Mouse (Mus musculus) C2C12 (cell line): Measurements from ENCODE around the gene Cd96. TPM values are rescaled to one million over a fixed set of nuclear protein-coding genes. Genes with fewer than 3 reads are reported as not detected.
"Not testable (repeated sequence)": the region's sequence is repeated elsewhere in the genome, so short reads cannot be mapped to it uniquely, and the experiment has no call there.

ENCODE experiments used
- H3K27me3 ChIP-seq: one replicate; pipeline ENCODE4 v1.6.1; 2011; ENCODE audit not compliant: control insufficient read depth, insufficient read depth, insufficient read length
- H3K36me3 ChIP-seq: one replicate; pipeline ENCODE4 v1.6.1; 2011; ENCODE audit not compliant: control insufficient read depth, insufficient read depth
- H3K4me3 ChIP-seq: one replicate; pipeline ENCODE4 v1.5.1; 2011; ENCODE audit warnings: mild to moderate bottlenecking, control low read depth; ENCODE audit not compliant: poor library complexity, insufficient read depth, severe bottlenecking
- H3K79me2 ChIP-seq: one replicate; pipeline ENCODE4 v1.6.1; 2011; ENCODE audit not compliant: control insufficient read depth, insufficient read depth
- H3K79me3 ChIP-seq: one replicate; pipeline ENCODE4 v1.6.1; 2011; ENCODE audit warnings: low read depth, control low read depth
- H3ac ChIP-seq: one replicate; pipeline ENCODE3; 2011; ENCODE audit warnings: low read depth; ENCODE audit not compliant: control insufficient read depth, insufficient read length
- CEBPB ChIP-seq: IDR thresholded peaks from one replicate; pipeline ENCODE4 v1.6.1; 2011; ENCODE audit warnings: low read depth, mild to moderate bottlenecking, control low read depth, moderate library complexity
- CTCF ChIP-seq: IDR thresholded peaks from one replicate; pipeline ENCODE4 v1.5.1; 2011; ENCODE audit not compliant: control insufficient read depth, insufficient read depth, insufficient read length
- FOSL1 ChIP-seq: IDR thresholded peaks from one replicate; pipeline ENCODE4 v1.8.0; 2011; ENCODE audit warnings: mild to moderate bottlenecking, low read length; ENCODE audit not compliant: poor library complexity, insufficient read depth, severe bottlenecking
- MAX ChIP-seq: IDR thresholded peaks from one replicate; pipeline ENCODE4 v1.6.1; 2011; ENCODE audit warnings: mild to moderate bottlenecking, control low read depth
- MYOD1 ChIP-seq: IDR thresholded peaks from one replicate; pipeline ENCODE4 v1.6.1; 2011; ENCODE audit warnings: low read depth; ENCODE audit not compliant: control insufficient read depth, insufficient read length
- MYOG ChIP-seq: IDR thresholded peaks from one replicate; pipeline ENCODE4 v1.6.1; 2011; ENCODE audit not compliant: control insufficient read depth, insufficient read length; ENCODE audit errors: extremely low read depth
- USF1 ChIP-seq: IDR thresholded peaks from one replicate; pipeline ENCODE4 v1.6.1; 2011; ENCODE audit warnings: low read depth, mild to moderate bottlenecking, control low read depth, moderate library complexity
- long read RNA-seq, 2 experiments: library from polyadenylated mRNA; unstranded; transcript quantifications; one replicate each; pipeline ENCODE4 v2.0.0; 2019 to 2020
- polyA plus RNA-seq: library from polyadenylated mRNA; unstranded; fragments of >200 nt; fragmentation: generic; extraction: Trizol; gene quantifications from one replicate; pipeline ENCODE4 v1.2.1, GENCODE M21; 2012; ENCODE audit warnings: missing spikeins

The Cd96 gene
- polyA plus RNA-seq = not detected
- long read RNA-seq, experiment 1 = 0 reads
- long read RNA-seq, experiment 2 = 0 reads

GRCm38 (mm10) chr16:46120020-46120419 lies at the start of gene Cd96:
Cd96 (minus strand) TSS chr16:46120251.
- Histone ChIP-seq H3K36me3 (no peaks in the 10 kb centered on the region), H3K27me3 (no peaks in the 10 kb centered on the region), H3K4me3 (no peak within 1 kb of the TSS), H3K79me3 (no peaks in the 10 kb centered on the region), H3K79me2 (no peaks in the 10 kb centered on the region), H3ac (no peak within 1 kb of the TSS)
- TF ChIP-seq CTCF (no peak), MAX (no peak), MYOG (no peak), CEBPB (no peak), MYOD1 (no peak), USF1 (no peak), FOSL1 (no peak)

- H3K4me3 ChIP-seq = no peak overlapping the region
- no peak overlapping the region for H3ac ChIP-seq
- no peaks in the 10 kb centered on the region for H3K79me2 ChIP-seq
- no peaks in the 10 kb centered on the region for H3K27me3 ChIP-seq
- no peaks in the 10 kb centered on the region for H3K79me3 ChIP-seq
- no peaks in the 10 kb centered on the region for H3K36me3 ChIP-seq
- TF ChIP-seq CTCF (no peak), FOSL1 (no peak), MYOD1 (no peak), USF1 (no peak), CEBPB (no peak), MAX (no peak), MYOG (no peak)
Measured at GRCm38 (mm10) chr16:46166971-46167370, 46.9 kb upstream of the Cd96 start.

DNA sequence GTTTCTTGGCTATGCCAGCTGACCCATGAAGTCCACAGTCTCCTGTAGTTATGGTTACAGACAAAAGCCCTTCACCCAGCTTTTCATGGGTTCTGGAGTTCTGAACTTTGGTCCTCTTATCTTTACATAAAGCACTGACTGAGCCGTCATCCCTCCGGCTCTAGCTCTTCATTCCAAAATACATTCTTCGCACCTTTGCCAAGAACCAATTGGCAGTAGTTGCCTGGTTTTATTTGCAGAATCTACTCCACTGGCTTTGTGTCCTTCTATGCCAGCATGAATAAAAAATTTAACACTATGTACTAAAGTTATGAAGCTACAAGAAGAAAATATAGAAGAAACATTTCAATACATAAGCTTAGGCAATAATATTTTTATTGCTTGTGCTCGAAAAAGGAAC lies 45.3 kb upstream of the Cd96 start:
- Histone ChIP-seq H3K36me3 (no peaks in the 10 kb centered on the region), H3K27me3 (no peaks in the 10 kb centered on the region), H3K79me2 (no peaks in the 10 kb centered on the region), H3K4me3 (no peak overlapping the region), H3K79me3 (no peaks in the 10 kb centered on the region), H3ac (no peak overlapping the region)
- no peak for TF ChIP-seq FOSL1
- no peak for TF ChIP-seq CEBPB
- no peak for TF ChIP-seq USF1
- no peak for TF ChIP-seq CTCF
- no peak for TF ChIP-seq MYOD1
- TF ChIP-seq MAX = no peak
- TF ChIP-seq MYOG = no peak

- H3K79me2 ChIP-seq, H3K79me3 ChIP-seq, H3K27me3 ChIP-seq, H3ac ChIP-seq, H3K36me3 ChIP-seq, H3K4me3 ChIP-seq: not testable (repeated sequence)
Measured at GRCm38 (mm10) chr16:46154832-46155231, 34.8 kb upstream of the Cd96 start, which contains the start of gene Gm4737. Gm4737 (minus strand) TSS chr16:46155077.

- Histone ChIP-seq H3K79me3 (no peaks in the 10 kb centered on the region), H3K27me3 (no peaks in the 10 kb centered on the region), H3K4me3 (no peak overlapping the region), H3K79me2 (no peaks in the 10 kb centered on the region), H3ac (no peak overlapping the region), H3K36me3 (no peaks in the 10 kb centered on the region)
- TF ChIP-seq USF1 = no peak
- no peak for TF ChIP-seq CTCF
- TF ChIP-seq MAX = no peak
- TF ChIP-seq MYOD1 = no peak
- TF ChIP-seq MYOG = no peak
- TF ChIP-seq FOSL1 = no peak
- TF ChIP-seq CEBPB = no peak
Measured at GRCm38 (mm10) chr16:46151141-46151540, 31.1 kb upstream of the Cd96 start.

GRCm38 (mm10) chr16:46148661-46149341 lies 28.8 kb upstream of the Cd96 start:
- Histone ChIP-seq H3K4me3 (no peak overlapping the region), H3K79me2 (no peaks in the 10 kb centered on the region)
- no peak for TF ChIP-seq CEBPB

More at GRCm38 (mm10) chr16:46148661-46149341, 28.8 kb upstream of the Cd96 start:
- Histone ChIP-seq H3K27me3 (no peaks in the 10 kb centered on the region), H3K36me3 (no peaks in the 10 kb centered on the region), H3K79me3 (no peaks in the 10 kb centered on the region), H3ac (no peak overlapping the region)
